Mouse (Mus musculus): ENCODE measurements around the gene Polr3b.

- TF ChIP-seq TAL1 (IDR thresholded peaks at IDR 0.05; ENCODE audit: low read length) (no peak), GATA1 (IDR thresholded peaks at IDR 0.05; ENCODE audit: low read length) (no peak)
Observed at GRCm38 (mm10) chr10:84639525-84640287, 17.6 kb downstream of the Polr3b start.
